Mouse (Mus musculus): ENCODE measurements around the gene Obscn.

DNA sequence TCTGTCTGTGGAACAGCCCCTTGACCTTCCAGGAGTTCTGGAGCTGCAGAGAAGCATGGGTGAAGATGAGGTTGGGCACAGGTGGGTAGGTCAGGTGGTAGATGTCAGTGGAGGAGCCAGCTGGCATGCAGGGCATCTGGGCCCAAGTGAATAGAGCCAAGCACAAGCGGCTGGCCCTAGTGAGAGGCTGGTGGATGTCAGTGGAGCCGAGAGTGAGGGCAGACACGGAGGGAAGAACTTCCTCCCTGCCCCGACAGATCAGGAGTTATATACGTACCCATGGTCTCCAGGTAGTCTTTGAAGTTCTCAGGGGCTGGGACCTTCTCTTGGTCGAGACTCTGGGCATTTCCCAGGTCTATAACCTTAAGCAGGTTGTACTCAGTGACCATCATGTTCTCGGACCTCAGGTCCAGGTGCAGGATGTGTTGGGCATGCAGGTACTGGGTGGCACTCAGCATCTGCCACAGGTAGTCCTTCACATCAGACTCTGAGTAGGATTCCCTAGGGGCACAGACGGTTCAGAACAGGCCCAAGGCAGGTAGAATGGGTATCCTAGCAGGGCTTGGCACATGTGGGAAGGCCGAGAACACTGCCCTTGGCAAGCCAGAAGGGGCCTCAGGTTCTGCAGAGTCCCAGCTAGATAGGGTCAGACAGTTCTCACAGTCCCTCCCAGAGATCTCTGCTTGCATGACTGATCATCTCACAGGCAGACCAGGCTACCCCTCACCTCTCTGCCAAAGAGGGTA, 141.0 kb downstream of the Obscn start:
- TF ChIP-seq CTCF (IDR thresholded peaks at IDR 0.05; ENCODE audit: low read depth, low read length) (no peak), GATA1 (IDR thresholded peaks at IDR 0.05; ENCODE audit: borderline replicate concordance, low read length) (no peak), POLR2AphosphoS5 (IDR thresholded peaks at IDR 0.05; ENCODE audit: insufficient replicate concordance, low read depth, low read length) (no peak)
